Mouse (Mus musculus): ENCODE results near the gene Reg1. TPM values are rescaled to one million over a fixed set of nuclear protein-coding genes. Genes with fewer than 3 reads are reported as not detected.
"Not testable (repeated sequence)": the region's sequence is repeated elsewhere in the genome, so short reads cannot be mapped to it uniquely, and the experiment has no call there.

The Reg1 gene
- polyA plus RNA-seq (2015; fragmentation: Nextera tagmentation; extraction: Ambion mirVana), result not detected in 2 replicates

GRCm38 (mm10) chr6:78422411-78422810 is at the start of gene Reg1:
Gene Reg1 (plus strand): TSS chr6:78422711.
- H3K27ac ChIP-seq; H3K4me1 ChIP-seq (replicated peaks; ENCODE audit: insufficient read depth, low read length); H3K9me3 ChIP-seq (replicated peaks; ENCODE audit: low read length); DNase-seq (ENCODE audit: low spot score); H3K36me3 ChIP-seq (ENCODE audit: insufficient read depth, low read length); H3K9ac ChIP-seq (ENCODE audit: low read depth, low read length); H3K27me3 ChIP-seq (ENCODE audit: insufficient read depth, low read length); H3K4me2 ChIP-seq (ENCODE audit: low read length); H3K4me3 ChIP-seq (replicated peaks; ENCODE audit: low read depth, low read length); ATAC-seq (replicated peaks; ENCODE audit: low FRiP score, low read depth): not testable (repeated sequence)

DNA sequence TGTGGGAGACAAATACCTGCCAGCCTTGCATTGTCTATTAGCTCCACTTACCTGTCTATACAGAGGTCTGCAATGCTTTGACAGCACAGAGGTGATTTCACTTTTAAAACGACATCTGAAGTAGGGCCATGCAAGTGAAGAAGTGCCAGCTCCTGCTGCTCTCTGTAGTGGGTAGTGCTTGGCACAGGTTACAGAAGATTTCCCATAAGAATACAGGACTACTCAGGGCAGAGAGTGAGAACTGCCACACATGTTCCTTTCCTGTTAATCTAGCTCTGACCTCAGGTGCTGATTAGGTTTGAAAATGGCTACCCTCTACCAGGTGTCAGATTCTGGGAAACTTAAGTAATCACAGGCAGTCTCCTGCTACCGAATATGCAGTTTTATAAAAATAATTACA is 43.7 kb upstream of the Reg1 start, which contains the start of gene Reg3d:
TSS of gene Reg3d (minus strand) at position 101 of the 400 bp plus-strand sequence.
- Histone ChIP-seq H3K4me1 (replicated peaks; ENCODE audit: insufficient read depth, low read length) (no peaks in the 10 kb centered on the region), H3K27me3 (ENCODE audit: insufficient read depth, low read length) (no peaks in the 10 kb centered on the region), H3K27ac (no peak within 1 kb of the TSS), H3K9me3 (replicated peaks; ENCODE audit: low read length) (no peaks in the 10 kb centered on the region), H3K4me2 (ENCODE audit: low read length) (no peak within 1 kb of the TSS), H3K4me3 (replicated peaks; ENCODE audit: low read depth, low read length) (no peak within 1 kb of the TSS), H3K36me3 (ENCODE audit: insufficient read depth, low read length) (no peaks in the 10 kb centered on the region), H3K9ac (ENCODE audit: low read depth, low read length) (no peak within 1 kb of the TSS)
- ATAC-seq (replicated peaks; ENCODE audit: low FRiP score, low read depth), result no peak
- 64% methylated on average over 2 of the region's 2 CpGs for WGBS
- DNase-seq (ENCODE audit: low spot score), result no peak
- TF ChIP-seq CTCF (IDR thresholded peaks at IDR 0.05; ENCODE audit: low read depth), result no peak

GRCm38 (mm10) chr6:78380409-78380808 is 42.1 kb upstream of the Reg1 start, which contains the start of gene Reg3a:
Gene Reg3a (plus strand): TSS chr6:78380709.
- H3K9me3 ChIP-seq (replicated peaks; ENCODE audit: low read length), result no peaks in the 10 kb centered on the region
- no peak within 1 kb of the TSS for H3K27ac ChIP-seq
- H3K4me2 ChIP-seq (ENCODE audit: low read length), result no peak within 1 kb of the TSS
- TF ChIP-seq CTCF (IDR thresholded peaks at IDR 0.05; ENCODE audit: low read depth), result no peak
- no peaks in the 10 kb centered on the region for H3K27me3 ChIP-seq (ENCODE audit: insufficient read depth, low read length)
- H3K9ac ChIP-seq (ENCODE audit: low read depth, low read length), result no peak within 1 kb of the TSS
- H3K36me3 ChIP-seq (ENCODE audit: insufficient read depth, low read length), result no peaks in the 10 kb centered on the region
- DNase-seq (ENCODE audit: low spot score) (no peak), ATAC-seq (replicated peaks; ENCODE audit: low FRiP score, low read depth) (no peak)
- H3K4me3 ChIP-seq (replicated peaks; ENCODE audit: low read depth, low read length), result no peak within 1 kb of the TSS
- H3K4me1 ChIP-seq (replicated peaks; ENCODE audit: insufficient read depth, low read length), result no peaks in the 10 kb centered on the region

GRCm38 (mm10) chr6:78385609-78386008 is 36.9 kb upstream of the Reg1 start:
- H3K9ac ChIP-seq (ENCODE audit: low read depth, low read length), result no peak overlapping the region
- DNase-seq (ENCODE audit: low spot score) (no peak), ATAC-seq (replicated peaks; ENCODE audit: low FRiP score, low read depth) (no peak)
- WGBS, result 81% methylated on average over 3 of the region's 3 CpGs
- no peak overlapping the region for H3K27ac ChIP-seq
- H3K9me3 ChIP-seq (replicated peaks; ENCODE audit: low read length), result no peaks in the 10 kb centered on the region
- no peak overlapping the region for H3K4me2 ChIP-seq (ENCODE audit: low read length)
- no peak overlapping the region for H3K4me3 ChIP-seq (replicated peaks; ENCODE audit: low read depth, low read length)
- no peak for TF ChIP-seq CTCF (IDR thresholded peaks at IDR 0.05; ENCODE audit: low read depth)
- no peaks in the 10 kb centered on the region for H3K27me3 ChIP-seq (ENCODE audit: insufficient read depth, low read length)
- no peaks in the 10 kb centered on the region for H3K36me3 ChIP-seq (ENCODE audit: insufficient read depth, low read length)
- no peaks in the 10 kb centered on the region for H3K4me1 ChIP-seq (replicated peaks; ENCODE audit: insufficient read depth, low read length)

- WGBS, result 99% methylated on average over 4 of the region's 17 CpGs
- ATAC-seq (replicated peaks; ENCODE audit: low FRiP score, low read depth); H3K9ac ChIP-seq (ENCODE audit: low read depth, low read length); H3K4me3 ChIP-seq (replicated peaks; ENCODE audit: low read depth, low read length); H3K4me1 ChIP-seq (replicated peaks; ENCODE audit: insufficient read depth, low read length); H3K9me3 ChIP-seq (replicated peaks; ENCODE audit: low read length); DNase-seq (ENCODE audit: low spot score); H3K27me3 ChIP-seq (ENCODE audit: insufficient read depth, low read length); H3K27ac ChIP-seq; H3K4me2 ChIP-seq (ENCODE audit: low read length); H3K36me3 ChIP-seq (ENCODE audit: insufficient read depth, low read length): not testable (repeated sequence)
Measured at GRCm38 (mm10) chr6:78395323-78395722, 27.2 kb upstream of the Reg1 start, which contains the start of gene Reg2. Gene Reg2 (plus strand): TSS chr6:78395623.

- Histone ChIP-seq H3K9ac (ENCODE audit: low read depth, low read length) (no peak overlapping the region), H3K27ac (no peak overlapping the region), H3K27me3 (ENCODE audit: insufficient read depth, low read length) (no peaks in the 10 kb centered on the region), H3K36me3 (ENCODE audit: insufficient read depth, low read length) (no peaks in the 10 kb centered on the region), H3K9me3 (replicated peaks; ENCODE audit: low read length) (no peaks in the 10 kb centered on the region), H3K4me1 (replicated peaks; ENCODE audit: insufficient read depth, low read length) (no peaks in the 10 kb centered on the region), H3K4me2 (ENCODE audit: low read length) (no peak overlapping the region), H3K4me3 (replicated peaks; ENCODE audit: low read depth, low read length) (no peak overlapping the region)
- DNase-seq (ENCODE audit: low spot score) (no peak), ATAC-seq (replicated peaks; ENCODE audit: low FRiP score, low read depth) (no peak)
- no peak for TF ChIP-seq CTCF (IDR thresholded peaks at IDR 0.05; ENCODE audit: low read depth)
- WGBS, result 81% methylated on average over 3 of the region's 3 CpGs
Measured at GRCm38 (mm10) chr6:78425497-78425896, 3.0 kb downstream of the Reg1 start.

GRCm38 (mm10) chr6:78447202-78447601 is 24.7 kb downstream of the Reg1 start:
- DNase-seq (ENCODE audit: low spot score), result no peak
- Histone ChIP-seq H3K27me3 (ENCODE audit: insufficient read depth, low read length) (no peaks in the 10 kb centered on the region), H3K9ac (ENCODE audit: low read depth, low read length) (no peak overlapping the region), H3K27ac (no peak overlapping the region), H3K4me3 (replicated peaks; ENCODE audit: low read depth, low read length) (no peak overlapping the region), H3K4me2 (ENCODE audit: low read length) (no peak overlapping the region), H3K9me3 (replicated peaks; ENCODE audit: low read length) (no peaks in the 10 kb centered on the region), H3K36me3 (ENCODE audit: insufficient read depth, low read length) (no peaks in the 10 kb centered on the region), H3K4me1 (replicated peaks; ENCODE audit: insufficient read depth, low read length) (no peaks in the 10 kb centered on the region)
- no peak for ATAC-seq (replicated peaks; ENCODE audit: low FRiP score, low read depth)
- TF ChIP-seq CTCF (IDR thresholded peaks at IDR 0.05; ENCODE audit: low read depth), result no peak
- 63% methylated on average over 1 of the region's 1 CpGs for WGBS
